Mouse (Mus musculus) gastrocnemius, postnatal 10 days (tissue): ENCODE data around the gene Slc26a9. TPM values are rescaled to one million over a fixed set of nuclear protein-coding genes. Genes with fewer than 3 reads are reported as not detected.

Experiments
- total RNA-seq, 2 experiments: library from RNA; stranded (reverse); gene quantifications; 2 replicates each; pipeline ENCODE4 v1.2.3; 2021

Gene Slc26a9
- total RNA-seq, 2 experiments from 2014 or later = not detected

Other genes with a start within 250 kb of the Slc26a9 start
- 10 to 100 TPM; 43.7 to 53.7 TPM for gene Srgap2, start 216.7 kb upstream of the Slc26a9 start, total RNA-seq
- 1 to 10 TPM; 1.0 to 1.4 TPM for gene Fam72a, start 216.1 kb upstream of the Slc26a9 start, total RNA-seq
- gene Avpr1b, start 144.8 kb upstream of the Slc26a9 start, total RNA-seq = not detected
- 1 to 10 TPM in 1 of 2 experiments, under 1 TPM in 1; 0.56 to 4.4 TPM for gene Ctse, start 105.7 kb upstream of the Slc26a9 start, total RNA-seq
- 1 to 10 TPM; 6.3 to 9.2 TPM for gene Rab7b, start 55.3 kb upstream of the Slc26a9 start, total RNA-seq
- 1 to 10 TPM; 1.3 to 1.6 TPM for gene Pm20d1, start 53.4 kb downstream of the Slc26a9 start, total RNA-seq
- 10 to 100 TPM; 56.1 to 64.2 TPM for gene Slc41a1, start 83.5 kb downstream of the Slc26a9 start, total RNA-seq
- 1 to 10 TPM; 7.1 to 8.9 TPM for gene Rab29, start 123.2 kb downstream of the Slc26a9 start, total RNA-seq
- gene Nucks1, start 166.5 kb downstream of the Slc26a9 start, total RNA-seq = 100 to 1,000 TPM; 102 to 105 TPM
- gene Slc45a3, start 218.9 kb downstream of the Slc26a9 start, total RNA-seq = 1 to 10 TPM in 1 of 2 experiments, under 1 TPM in 1; 0.87 to 1.7 TPM